Mouse (Mus musculus): ENCODE data around the gene Pnma5.

Pnma5 gene

GRCm38 (mm10) chrX:72986841-72987519, 49.9 kb downstream of the Pnma5 start, which contains the start of gene Zfp185:
Zfp185 (plus strand) TSS chrX:72987339.
- DNase-seq (ENCODE audit: low spot score in 2 of 2) = peak in 1 of 2 experiments; percentile 14

- no peak for DNase-seq (ENCODE audit: low spot score in 2 of 2)
Measured at GRCm38 (mm10) chrX:72985607-72986006, 51.3 kb downstream of the Pnma5 start.
